Mouse (Mus musculus) telencephalon, adult 2 months (tissue): ENCODE results near the gene Rasal3.

ENCODE experiments used
- DNase-seq: peaks from one replicate; pipeline ENCODE4 v3.0.0-alpha.2; 2011; ENCODE audit warnings: low read depth, low spot score

Gene Rasal3

DNA sequence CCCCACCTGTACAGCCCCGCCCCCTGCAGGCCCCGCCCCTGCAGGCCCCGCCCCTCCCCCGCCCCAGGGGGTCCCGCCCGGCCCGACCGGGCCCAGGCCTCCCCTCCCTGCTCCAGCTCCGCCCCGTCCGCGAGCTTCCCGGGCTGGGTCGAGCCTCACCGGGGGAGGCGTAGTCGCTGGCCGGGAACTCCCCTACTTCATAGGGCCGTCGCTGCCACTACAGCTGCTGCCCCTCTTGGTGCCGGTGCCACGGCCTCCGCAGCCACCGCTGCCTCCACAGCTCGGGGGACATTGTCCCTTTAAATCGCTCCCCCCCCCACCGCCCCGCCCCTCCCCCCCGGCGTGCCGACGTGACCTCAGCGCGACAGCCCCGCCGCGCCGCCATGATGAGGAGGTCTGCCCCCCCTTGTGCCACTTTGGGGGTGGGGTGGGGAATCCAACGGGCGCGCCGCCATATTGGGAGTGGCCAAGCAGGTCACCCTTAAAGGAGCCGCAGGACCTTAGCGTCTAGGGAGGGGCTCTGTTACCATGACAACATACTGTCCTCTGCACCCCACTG lies 14.2 kb downstream of the Rasal3 start, which contains the start of gene Wiz:
TSS of gene Wiz (minus strand) at position 339 of the 559 bp plus-strand sequence.
- DNase-seq: peak; percentile 84

DNA sequence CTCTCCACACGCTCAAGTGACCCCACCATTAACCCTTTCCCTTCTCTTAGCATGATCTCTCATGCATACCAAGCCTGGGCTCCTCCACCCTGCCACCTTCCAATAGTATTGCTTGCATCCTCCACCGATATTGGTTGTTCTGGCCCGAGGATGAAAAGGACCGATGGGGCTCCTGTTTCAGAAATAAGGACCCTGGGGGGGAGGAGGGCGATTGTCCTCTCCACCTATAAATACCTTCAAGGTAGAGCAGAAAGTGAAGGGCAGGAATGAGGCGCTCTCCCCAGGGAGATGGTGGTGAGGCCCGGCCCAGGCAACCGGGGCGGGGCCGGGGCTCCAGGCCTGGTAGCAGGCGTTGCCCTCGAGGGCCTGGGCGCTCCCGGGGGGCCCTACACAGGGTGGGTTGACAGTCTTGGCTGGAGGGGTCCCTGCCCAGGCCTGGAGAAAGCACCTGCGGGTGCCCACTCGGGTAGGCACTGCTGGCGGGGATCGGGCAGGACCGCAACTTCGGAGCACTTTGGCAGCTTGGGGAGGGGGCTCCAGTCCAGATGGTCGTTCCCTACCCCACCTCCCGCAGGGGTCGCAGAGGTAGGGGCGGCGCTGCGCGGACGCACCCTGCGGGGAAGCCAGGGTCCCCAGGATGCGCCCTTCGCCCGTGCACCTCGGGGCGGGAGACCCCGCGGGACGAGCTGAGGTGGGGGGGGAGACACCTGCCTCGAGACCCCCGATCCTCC lies 14.8 kb downstream of the Rasal3 start:
- no peak for DNase-seq

DNA sequence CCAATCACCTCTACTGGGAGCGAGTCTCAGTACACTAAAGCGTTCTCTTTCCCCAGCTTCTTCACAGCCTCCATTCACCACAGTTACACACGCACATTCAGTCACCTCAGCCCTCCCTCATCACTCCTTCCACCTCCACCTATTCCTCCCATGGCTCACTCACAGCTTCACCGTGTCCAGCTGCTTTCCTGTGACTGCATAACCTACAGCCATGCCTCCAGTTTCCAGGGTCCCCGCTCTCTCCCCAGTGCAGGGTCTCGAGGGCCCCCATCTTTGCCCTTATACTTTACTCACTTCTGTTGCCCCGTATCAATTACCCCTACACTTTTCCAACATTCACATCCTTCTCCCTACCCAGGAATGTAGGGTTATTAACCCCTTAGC lies 15.4 kb downstream of the Rasal3 start:
- no peak for DNase-seq

DNA sequence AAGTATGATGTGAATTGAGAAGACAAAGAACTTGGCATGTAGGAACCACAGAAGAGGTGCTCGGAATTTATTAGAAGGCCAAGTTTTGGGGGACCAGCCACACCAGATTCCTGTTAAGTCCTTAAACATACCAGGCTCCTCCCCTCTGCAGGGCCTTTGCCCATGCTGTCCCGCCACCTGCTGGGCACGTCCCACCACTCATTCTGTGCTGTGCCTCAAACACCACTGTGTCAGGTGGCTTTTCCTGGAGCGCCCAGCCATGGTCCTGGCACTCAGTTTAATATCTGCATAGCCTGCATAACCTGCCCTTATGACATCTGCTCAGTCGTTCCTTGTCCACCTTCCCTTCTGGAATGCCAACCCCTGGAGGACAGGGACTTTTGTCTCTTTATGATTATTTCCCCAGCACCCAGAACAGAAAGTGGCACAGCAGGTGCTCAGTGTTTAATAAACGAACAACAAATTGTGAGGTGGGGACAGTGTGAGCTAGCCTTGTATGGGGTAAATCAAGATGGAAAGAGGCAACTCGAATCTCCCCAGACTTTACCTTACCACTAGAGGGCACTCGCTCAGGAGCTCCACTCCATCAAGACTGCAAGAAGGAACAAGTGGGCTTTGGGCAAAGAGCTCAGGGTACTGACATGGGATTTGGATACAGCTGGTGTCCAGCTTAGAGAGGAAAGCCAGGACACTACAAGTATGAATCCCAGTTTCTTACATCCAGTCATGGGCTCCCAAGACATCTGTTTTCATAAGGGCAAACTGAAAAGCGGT lies 16.5 kb downstream of the Rasal3 start:
- DNase-seq: peak; percentile 28

DNA sequence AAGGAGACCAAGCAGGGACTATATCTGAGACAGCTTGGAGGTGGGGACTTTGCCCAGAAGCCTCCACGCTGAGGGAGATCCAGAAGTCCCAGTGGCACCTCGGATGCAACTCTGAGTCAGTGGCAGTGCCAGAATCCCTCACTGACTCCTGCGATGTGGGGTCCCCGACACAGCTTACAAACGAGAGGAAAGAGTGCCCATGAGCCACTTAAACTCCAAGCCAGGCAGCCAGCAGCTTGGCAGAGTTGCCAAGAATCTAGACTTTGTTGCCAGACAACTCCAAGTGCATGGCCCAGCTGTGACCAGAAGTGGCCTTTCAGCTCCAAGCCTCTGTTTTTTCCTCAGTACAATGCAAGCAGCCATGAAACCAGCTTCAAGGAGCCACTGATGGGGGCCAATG lies 19.7 kb downstream of the Rasal3 start:
- DNase-seq: no peak

DNA sequence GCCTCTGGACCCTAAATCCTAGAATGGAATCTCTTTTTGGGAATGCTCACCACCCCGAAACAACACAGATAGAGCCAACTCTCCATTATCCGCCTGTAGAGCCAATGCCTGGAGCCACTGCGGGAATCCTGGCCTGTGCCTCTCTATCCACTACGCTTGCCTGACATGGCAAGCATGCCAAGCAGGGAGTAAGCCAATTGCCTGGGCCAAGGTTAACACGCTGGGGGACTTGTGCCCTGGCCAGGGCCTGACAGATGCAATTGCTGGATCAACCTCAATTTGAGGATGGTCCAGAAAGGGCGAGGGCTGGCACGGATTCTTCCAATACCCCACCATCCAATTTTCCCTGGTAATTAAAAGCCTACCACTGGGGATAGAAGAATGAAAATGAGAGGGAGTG lies 20.8 kb downstream of the Rasal3 start:
- no peak for DNase-seq

GRCm38 (mm10) chr17:32378786-32379185 lies 24.6 kb downstream of the Rasal3 start:
- DNase-seq: no peak

- DNase-seq: no peak
Measured at GRCm38 (mm10) chr17:32377137-32377536, 26.2 kb downstream of the Rasal3 start.

DNA sequence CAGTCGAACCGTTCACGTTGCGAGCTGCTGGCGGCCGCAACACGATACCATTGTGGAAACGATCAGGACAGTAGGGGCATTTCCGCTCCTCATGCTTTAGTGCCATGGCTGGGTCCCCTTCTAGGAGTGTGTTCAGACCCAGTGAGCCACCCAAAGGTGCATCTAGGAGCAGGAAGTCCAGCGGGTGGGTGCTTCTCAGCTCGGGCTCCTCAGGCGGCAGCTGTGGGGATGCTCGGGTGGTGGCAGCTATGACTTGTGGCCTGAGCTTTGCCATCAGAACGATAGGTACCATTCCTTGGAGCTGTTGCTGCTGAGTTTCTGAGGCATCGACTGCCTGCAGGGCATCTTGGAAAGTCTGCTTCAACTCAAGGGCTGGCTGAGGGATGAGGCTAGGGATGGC lies 26.9 kb downstream of the Rasal3 start:
- DNase-seq: no peak

- no peak for DNase-seq
Measured at GRCm38 (mm10) chr17:32368991-32369578, 34.3 kb downstream of the Rasal3 start.

- no peak for DNase-seq
Measured at GRCm38 (mm10) chr17:32367706-32368105, 35.7 kb downstream of the Rasal3 start.

GRCm38 (mm10) chr17:32365296-32365695 lies 38.1 kb downstream of the Rasal3 start:
- DNase-seq: no peak

GRCm38 (mm10) chr17:32364850-32365249 lies 38.5 kb downstream of the Rasal3 start:
- DNase-seq: no peak

DNA sequence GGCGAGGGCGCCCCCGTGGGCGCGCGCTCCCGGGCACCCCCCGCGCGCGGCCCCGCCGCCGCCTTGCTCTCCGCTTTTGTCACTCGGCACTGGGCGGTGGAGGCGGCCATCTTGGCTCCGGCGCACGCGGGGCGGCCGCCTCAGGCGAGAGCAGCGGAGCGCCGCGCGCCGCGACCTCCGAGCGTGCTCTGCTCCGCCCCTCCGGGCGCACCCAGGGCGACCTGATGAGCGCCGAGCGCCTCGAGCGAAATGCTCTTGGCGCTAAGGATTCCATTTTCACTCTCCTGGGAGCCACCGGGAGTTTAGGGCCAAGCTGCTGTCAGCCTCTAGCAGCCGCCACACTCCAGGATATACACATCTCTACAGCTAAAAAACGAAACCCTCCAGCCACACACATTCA lies 39.1 kb downstream of the Rasal3 start:
- peak; percentile 78 for DNase-seq

GRCm38 (mm10) chr17:32363821-32364301 lies 39.5 kb downstream of the Rasal3 start:
- DNase-seq: no peak

GRCm38 (mm10) chr17:32362686-32363085 lies 40.7 kb downstream of the Rasal3 start:
- DNase-seq: no peak

- DNase-seq: no peak
Measured at GRCm38 (mm10) chr17:32359928-32360327, 43.5 kb downstream of the Rasal3 start.

DNA sequence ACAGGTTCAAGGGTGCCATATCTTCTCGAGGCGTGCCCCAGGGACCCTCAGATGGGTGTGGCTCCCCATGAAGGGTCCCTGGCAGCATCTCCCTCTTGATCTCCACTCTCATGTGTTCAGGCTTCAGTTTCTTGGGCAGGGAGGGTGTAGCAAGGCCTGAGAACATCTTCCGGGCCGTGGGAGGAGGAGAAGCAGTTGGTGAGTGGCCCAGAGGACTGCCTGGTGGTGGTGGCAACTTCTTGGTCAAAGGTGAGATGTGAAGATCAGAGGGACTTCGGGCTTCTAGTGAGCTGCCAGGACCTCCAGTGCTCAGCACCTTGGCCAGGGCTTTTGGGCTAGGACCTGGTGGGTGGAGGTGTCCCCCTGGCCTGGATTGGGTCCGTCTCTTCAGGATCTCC lies 44.4 kb downstream of the Rasal3 start:
- DNase-seq: no peak

DNA sequence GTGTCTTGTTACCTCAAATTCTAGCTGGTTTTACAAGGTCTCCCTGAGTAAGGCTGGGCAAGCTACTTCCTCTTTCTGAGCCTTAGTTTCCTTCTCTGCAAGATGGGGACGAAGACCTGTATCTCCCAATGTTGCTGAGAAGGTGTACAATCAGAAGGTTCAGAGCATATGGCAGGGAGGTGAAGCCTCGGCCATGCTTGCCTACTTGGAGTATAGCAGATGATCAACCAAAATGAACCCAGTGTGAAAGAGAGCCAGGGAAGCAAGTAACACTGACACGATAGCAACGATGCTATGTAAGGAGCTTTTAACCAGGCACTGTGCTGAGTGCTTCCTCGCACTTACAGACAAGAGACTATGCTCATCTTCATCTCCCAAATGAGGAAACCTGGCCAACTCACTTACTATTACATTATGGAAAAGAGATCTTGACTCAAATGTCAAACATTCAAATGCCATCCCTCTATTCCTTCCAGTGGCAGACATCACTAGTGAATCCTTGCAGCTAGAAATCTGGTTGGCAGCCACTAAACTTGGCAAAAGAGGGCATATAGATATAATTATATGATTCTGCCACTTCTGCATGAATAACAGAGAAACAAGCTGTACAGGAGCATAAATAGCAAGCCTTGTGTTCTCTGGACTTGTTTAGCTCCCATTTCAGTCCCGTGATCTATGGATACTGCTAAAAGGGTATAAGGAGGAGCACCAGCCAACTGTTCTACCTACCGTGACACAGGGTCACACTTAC lies 45.0 kb downstream of the Rasal3 start:
- DNase-seq: peak; percentile 32

- no peak for DNase-seq
Measured at GRCm38 (mm10) chr17:32356766-32357760, 46.3 kb downstream of the Rasal3 start.
